Mouse (Mus musculus): ENCODE results near the gene Mpig6b. TPM values are rescaled to one million over a fixed set of nuclear protein-coding genes. Genes with fewer than 3 reads are reported as not detected.

Mpig6b gene
- total RNA-seq, 2 experiments from 2014 or later: 0.22 to 0.90 TPM

- no peak for DNase-seq (ENCODE audit: low spot score in 2 of 2)
Observed at GRCm38 (mm10) chr17:35088151-35088550, 22.2 kb upstream of the Mpig6b start.

GRCm38 (mm10) chr17:35085208-35085865 lies 19.4 kb upstream of the Mpig6b start, which contains the start of gene Ly6g6f:
TSS of gene Ly6g6f (minus strand) at chr17:35085610.
- DNase-seq (ENCODE audit: low spot score in 2 of 2): no peak

GRCm38 (mm10) chr17:35083929-35084497 lies 18.0 kb upstream of the Mpig6b start:
- no peak for DNase-seq (ENCODE audit: low spot score in 2 of 2)

- DNase-seq (ENCODE audit: low spot score in 2 of 2): no peak
Observed at GRCm38 (mm10) chr17:35082841-35083576, 17.0 kb upstream of the Mpig6b start.

GRCm38 (mm10) chr17:35080710-35081109 lies 14.7 kb upstream of the Mpig6b start:
- DNase-seq (ENCODE audit: low spot score in 2 of 2): no peak

GRCm38 (mm10) chr17:35080248-35080647 lies 14.3 kb upstream of the Mpig6b start:
- no peak for DNase-seq (ENCODE audit: low spot score in 2 of 2)

- no peak for DNase-seq (ENCODE audit: low spot score in 2 of 2)
Observed at GRCm38 (mm10) chr17:35079778-35080177, 13.8 kb upstream of the Mpig6b start.

- DNase-seq (ENCODE audit: low spot score in 2 of 2): no peak
Observed at GRCm38 (mm10) chr17:35077786-35078233, 11.8 kb upstream of the Mpig6b start, which contains the start of gene Ly6g6d. TSS of gene Ly6g6d (minus strand) at chr17:35078065.

DNA sequence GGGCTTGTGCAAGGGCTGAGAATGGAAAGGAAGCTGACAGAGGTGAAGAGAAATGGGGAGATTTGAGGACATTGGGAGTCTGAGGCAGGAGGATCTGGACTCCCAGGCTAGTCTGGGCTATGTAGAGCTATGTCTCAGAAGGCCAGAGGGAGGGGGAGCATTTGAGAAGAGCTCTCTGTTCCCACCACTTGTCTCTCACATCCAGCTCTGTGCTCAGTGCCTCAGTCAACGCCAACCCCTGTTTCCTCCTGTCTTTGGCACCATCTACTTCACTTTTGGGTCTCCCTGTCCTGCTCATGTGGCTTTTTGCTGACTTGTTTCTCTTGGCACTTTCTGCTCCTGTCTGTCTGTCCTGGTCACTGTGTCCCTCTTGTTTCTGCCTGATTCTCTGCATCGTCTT lies 11.3 kb upstream of the Mpig6b start:
- DNase-seq (ENCODE audit: low spot score in 2 of 2): no peak

- no peak for DNase-seq (ENCODE audit: low spot score in 2 of 2)
Observed at GRCm38 (mm10) chr17:35076507-35077176, 10.7 kb upstream of the Mpig6b start, which contains the start of gene Ly6g6e. TSS of gene Ly6g6e (plus strand) at chr17:35076902.

GRCm38 (mm10) chr17:35074097-35074496 lies 8.1 kb upstream of the Mpig6b start:
- DNase-seq (ENCODE audit: low spot score in 2 of 2): no peak

GRCm38 (mm10) chr17:35071454-35071853 lies 5.5 kb upstream of the Mpig6b start:
- no peak for DNase-seq (ENCODE audit: low spot score in 2 of 2)

GRCm38 (mm10) chr17:35070556-35071229 lies 4.7 kb upstream of the Mpig6b start:
- no peak for DNase-seq (ENCODE audit: low spot score in 2 of 2)

DNA sequence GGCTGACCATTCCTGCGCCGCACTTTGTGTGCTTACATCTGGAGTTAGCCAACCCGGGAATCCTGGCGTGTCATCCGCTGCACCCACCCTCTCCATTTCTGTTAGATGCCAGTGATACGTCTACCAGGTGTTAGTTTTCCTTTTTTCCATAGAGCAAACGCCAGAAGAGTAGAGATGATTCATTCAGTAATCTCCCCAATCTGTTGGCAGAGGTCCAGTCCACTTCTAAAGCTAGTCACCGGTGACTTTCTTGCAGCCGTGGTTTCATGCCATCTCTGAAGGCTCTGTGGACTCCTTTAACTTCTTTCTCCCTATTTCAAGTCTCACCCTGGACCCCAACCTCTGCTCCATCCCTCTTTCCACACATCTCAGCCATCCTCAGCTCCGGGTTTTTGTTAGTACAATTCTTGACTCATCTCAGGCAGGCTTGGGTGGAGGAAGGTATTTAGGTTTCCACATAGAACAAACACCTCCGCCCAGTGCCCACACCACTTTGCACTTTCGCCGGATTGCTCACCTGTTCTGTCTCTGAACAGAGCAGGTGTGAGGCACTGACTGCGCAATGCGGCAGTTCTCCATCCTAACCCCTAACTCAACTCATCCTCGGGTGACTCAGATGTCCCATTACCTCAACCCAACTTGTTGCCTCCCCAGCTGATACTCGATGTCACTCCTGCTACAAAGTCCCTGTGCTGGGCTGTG lies 2.4 kb upstream of the Mpig6b start:
- no peak for DNase-seq (ENCODE audit: low spot score in 2 of 2)

DNA sequence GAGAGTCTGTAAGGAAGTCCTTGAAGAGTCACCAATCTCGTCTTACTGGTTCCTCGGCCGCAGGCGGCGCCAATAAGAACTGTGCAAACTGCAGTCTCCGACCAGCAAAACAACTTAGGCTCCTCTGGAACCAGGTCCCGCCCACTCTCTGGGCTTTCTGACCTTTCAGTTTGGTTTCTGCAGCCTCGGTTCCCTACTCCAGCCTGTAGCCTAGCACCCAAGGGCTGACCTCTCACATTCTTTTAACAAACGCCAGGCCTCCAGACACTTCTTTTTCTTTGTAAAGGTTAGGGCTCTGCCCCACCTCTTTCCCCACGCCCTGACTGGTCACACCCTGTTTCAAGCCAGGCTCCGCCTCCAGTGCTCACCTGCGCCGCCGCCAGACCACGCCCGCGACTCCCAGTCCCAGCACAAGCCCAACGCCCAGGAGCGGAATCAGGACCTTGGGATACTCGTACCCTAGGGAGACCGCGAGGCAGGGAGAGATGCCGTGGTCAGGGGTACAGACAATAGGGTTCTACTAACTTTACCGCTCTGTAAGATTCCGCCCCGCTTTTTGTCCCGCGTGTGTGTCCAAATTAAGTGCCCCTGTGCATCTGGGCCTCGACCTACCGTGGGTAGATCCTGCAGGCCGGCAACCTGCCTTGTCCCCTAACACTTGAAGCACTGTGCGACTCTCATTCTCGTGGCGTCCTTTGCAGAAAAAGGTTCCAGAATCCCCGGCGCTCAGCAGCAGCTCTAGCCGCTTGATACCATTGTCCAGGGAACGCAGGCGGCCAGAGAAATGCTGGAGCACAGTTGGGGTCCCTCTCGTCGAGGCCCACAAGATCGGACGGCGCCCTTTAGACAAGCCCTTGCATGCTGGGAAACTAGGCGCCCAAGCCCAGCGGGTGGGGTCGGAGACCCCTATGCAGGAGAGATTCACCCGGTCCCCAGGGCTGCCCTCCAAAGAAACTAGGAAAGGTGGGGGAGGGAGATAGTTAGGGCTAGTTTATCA lies 735 bp downstream of the Mpig6b start, which contains the start of gene Ly6g6c:
TSS of gene Ly6g6c (plus strand) at position 438 of the 997 bp plus-strand sequence.
- DNase-seq (ENCODE audit: low spot score in 2 of 2): no peak

DNA sequence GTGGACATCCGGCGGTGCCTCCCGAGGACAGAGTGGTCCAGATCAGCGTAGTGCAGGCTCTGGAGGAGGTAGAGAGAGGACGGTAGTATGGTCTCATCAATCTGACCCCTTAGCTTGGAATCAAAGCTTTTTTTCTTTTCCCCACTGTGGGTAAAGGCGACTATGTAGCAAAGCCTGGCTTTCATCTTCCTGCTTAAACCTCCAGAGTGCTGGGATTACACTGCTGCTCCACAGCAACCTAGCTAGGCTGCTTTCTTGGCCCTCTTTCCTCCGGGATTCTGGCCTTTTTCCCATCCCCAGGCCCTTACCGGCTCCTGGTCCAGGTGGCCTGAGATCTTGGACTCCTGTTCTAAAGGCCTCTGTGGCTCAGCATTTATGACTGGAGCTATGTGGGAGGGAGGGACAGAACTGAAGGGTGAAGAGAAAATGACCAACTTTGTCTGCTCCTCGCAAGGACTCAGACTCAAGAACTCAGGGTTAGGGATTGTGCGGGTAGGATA lies 1.6 kb downstream of the Mpig6b start:
- no peak for DNase-seq (ENCODE audit: low spot score in 2 of 2)

GRCm38 (mm10) chr17:35063466-35063865 lies 2.5 kb downstream of the Mpig6b start:
- DNase-seq (ENCODE audit: low spot score in 2 of 2): no peak

DNA sequence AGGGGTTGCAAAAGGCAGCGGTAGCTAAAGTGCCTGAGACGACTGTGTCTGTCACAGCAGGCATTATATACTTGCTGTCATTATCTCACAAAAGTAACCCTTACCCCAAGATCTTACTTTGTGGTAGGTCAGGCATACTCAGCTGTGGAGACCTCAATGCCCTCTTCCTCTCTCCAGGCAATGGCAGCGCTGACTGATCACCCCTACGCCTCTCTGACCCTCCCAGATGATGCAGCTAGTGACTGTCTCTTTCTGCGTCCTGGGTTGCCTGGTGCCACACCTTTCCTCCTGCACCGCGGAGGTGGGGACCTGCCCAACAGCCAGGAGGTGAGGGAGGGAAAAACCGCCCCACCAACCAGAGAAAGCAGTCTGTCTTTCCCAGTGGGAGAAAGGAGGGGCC lies 4.7 kb downstream of the Mpig6b start:
- DNase-seq (ENCODE audit: low spot score in 2 of 2): no peak
